Mouse (Mus musculus) CD8-positive naive resting alpha-beta T cell, adult 2 months (primary cell): ENCODE data around the gene Acot7.

Experiments used
- DNase-seq, 2 experiments: peaks; one replicate each; pipeline ENCODE4 v3.0.0; 2022; ENCODE audit warnings: low read depth in 2 of 2, low spot score in 2 of 2

Gene Acot7

GRCm38 (mm10) chr4:152177537-152178343, at the start of gene Acot7:
Gene Acot7, plus strand, starts transcription at chr4:152178134.
- DNase-seq: peak; percentile 79 to 88

GRCm38 (mm10) chr4:152128784-152129183, 49.1 kb upstream of the Acot7 start:
- no peak for DNase-seq

- no peak for DNase-seq
Measured at GRCm38 (mm10) chr4:152129395-152129930, 48.5 kb upstream of the Acot7 start.

DNA sequence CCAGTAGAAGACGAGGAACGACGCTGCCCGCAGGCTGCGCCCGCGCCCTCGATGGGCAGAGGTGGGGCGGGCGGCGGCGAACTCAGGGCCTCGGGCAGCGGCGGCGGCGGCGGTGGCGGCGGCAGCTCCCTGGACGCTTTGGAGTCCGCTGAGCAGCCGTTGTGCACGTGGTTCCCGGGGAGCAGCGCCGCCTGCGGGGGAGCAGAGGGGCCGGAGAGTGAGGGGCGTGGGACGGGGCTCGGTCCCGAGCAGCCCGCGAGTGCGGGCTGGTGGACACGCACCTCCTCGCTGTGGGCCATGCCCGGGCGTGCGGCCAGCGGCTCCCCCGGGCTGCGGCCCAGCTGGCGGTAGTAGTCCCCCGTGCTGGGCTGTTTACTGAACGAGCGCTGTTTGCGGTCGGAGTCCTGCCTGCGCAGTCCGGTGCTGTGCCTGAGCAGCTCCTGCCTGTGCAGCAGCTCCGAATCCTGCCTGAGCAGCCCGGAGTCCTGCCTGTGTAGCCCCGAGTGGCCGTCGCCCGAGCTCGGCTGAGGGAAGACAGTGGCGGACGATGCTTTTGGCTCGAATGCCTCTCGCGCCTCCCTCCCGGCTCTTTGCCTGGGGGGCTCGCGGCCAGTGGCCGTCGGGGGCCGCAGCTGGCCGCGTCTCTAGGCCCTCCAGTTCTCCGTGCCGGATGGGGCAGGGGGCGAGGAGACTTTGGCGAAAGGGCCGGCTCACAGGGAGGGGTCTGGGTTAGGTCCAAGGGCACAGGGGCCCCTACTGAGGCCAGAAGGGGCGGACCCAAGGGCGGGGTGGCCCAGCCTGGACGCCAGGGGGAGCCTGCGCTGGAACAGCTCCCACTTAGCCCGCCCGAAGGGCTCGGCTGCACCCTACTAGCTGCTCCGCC, 46.9 kb upstream of the Acot7 start:
- peak in 1 of 2 experiments; percentile 56 for DNase-seq

GRCm38 (mm10) chr4:152131809-152132771, 45.8 kb upstream of the Acot7 start:
- no peak for DNase-seq

DNA sequence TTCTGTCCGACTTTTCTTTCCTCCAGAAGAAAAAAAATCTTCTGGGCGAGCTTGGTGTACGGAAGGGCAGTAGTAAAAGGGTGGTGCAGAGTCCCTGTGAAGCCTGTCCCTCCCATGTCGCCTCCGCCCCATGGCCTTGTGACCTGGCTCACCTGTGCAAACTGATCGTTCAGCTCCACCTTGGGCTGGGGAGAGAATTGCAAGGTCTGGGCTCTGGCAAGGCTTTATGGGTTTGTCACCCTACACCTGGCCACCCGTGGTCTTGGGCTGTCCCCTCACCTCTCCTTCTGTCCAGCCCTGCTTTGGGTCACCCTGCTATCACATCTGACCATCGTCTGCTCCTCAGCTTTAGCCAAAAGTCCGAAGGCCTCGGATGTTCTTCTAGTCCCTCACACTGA, 45.2 kb upstream of the Acot7 start:
- no peak for DNase-seq

DNA sequence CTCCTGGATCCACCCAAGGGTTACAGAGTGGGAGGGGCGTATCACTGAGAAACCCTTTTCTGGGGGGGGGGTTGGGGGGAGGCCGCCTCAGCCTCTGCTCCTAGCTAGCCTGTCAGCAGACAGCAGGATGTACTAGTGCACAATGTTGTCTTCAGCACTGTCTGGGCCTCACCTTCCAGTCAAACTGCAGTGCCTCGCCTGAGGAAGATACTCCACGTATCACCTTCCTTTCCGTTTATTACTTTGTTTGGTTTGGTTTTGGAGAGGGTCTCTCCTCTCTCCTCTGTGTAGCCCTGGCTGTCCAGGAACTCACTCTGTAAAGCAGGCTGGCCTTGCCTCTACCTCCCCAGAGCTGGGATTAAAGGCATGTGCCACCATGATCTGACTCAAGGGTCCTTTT, 44.7 kb upstream of the Acot7 start:
- DNase-seq: no peak

DNA sequence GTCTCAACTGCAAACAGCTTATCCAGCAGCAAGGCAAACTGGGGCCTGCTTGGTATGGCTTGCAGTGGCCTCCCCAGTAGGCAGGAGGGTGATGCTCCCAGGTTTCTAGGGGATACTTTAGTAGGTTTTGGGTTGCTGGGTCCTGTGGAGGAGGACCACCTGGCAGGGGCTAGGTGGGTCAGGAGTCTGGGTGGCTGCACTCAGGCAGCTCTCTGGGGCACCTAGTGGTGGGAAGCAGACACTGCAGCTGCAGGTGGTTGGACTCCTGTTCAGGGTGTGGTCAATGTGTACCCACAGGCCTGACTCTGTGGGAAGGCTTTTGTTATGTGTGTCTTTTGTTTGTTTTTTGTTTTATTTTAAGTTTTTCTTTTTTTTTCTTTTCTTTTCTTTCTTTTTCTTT, 43.4 kb upstream of the Acot7 start:
- no peak for DNase-seq

- DNase-seq: no peak
Measured at GRCm38 (mm10) chr4:152135363-152135762, 42.6 kb upstream of the Acot7 start.

GRCm38 (mm10) chr4:152136112-152136875, 41.6 kb upstream of the Acot7 start:
- DNase-seq: no peak

DNA sequence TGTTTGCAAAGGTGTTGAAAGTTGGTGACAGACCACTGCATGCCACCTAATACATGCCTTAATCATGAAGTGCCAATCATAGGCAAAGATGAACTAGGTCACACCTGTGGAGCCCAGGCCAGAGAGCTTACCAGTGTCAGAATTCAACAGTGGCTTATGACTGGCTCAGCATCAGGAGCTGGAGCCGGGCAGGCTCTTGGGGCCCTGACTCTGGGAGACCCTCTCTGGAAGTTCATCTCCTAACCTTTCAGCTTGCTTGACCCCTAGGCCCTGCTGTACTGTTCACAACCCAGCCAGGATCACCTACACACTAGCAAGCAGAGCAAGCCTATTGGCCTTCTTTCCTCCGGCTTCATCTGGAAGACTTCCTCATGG, 41.1 kb upstream of the Acot7 start:
- no peak for DNase-seq

- DNase-seq: peak; percentile 67 to 73
Measured at GRCm38 (mm10) chr4:152138497-152139260, 39.3 kb upstream of the Acot7 start.

- DNase-seq: no peak
Measured at GRCm38 (mm10) chr4:152140441-152140840, 37.5 kb upstream of the Acot7 start.

DNA sequence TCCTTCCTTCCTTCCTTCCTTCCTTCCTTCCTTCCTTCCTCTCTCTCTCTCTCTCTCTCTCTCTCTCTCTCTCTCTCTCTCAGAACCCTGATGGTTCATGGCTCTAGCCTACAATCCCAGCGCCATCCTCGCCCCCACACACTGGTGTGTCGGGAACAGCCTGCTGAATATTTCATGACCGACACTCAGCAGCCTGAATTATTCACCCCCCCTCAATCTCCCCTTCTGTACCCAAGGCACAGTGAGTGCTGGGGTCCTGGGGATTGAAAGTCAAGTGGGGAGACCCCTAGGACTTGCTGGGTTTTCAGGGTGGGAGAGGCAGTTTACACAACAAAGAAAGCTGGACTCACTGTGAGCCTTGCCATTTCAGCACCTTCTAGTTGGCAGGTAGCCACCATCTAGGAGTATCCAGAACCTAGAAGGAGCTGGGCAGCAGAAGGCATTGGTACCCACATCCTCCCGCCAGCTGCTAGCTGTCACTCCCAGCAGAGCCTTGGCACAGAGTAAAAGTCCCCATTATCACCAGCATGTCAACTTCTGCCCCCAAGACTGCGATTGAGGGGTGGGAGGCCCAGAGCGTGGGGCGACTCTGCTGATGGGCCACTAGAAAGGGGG, 36.3 kb upstream of the Acot7 start:
- DNase-seq: no peak

GRCm38 (mm10) chr4:152143632-152144031, 34.3 kb upstream of the Acot7 start:
- no peak for DNase-seq

DNA sequence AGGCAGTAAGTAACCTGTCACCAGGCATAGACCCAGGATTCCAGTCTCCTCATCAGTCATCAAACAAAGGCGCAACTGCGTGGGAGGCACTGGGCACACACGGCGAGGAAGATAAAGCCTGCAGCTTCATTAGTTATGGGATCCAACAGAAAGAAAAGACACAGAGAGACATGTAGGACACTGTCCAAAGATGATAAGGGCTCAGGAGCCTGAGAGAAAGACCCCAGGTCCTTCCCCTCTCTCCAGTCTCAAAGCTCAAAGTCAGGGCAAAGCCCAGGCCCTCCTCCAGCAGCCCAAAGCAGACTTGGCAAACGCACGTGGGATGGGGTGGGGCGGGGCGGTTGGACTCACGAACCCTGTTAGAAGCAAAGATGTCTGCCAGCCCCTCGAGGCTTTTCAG, 32.5 kb upstream of the Acot7 start:
- DNase-seq: no peak

GRCm38 (mm10) chr4:152146033-152146827, 31.7 kb upstream of the Acot7 start:
- no peak for DNase-seq

GRCm38 (mm10) chr4:152150546-152150945, 27.4 kb upstream of the Acot7 start:
- no peak for DNase-seq
